Mouse (Mus musculus): ENCODE data around the gene Hat1. TPM values are rescaled to one million over a fixed set of nuclear protein-coding genes. Genes with fewer than 3 reads are reported as not detected.
A peak's percentile ranks its signal among the peaks of the same experiment; 100 is the strongest.

The Hat1 gene
- polyA plus RNA-seq, 1 experiment from 2014 or later: 34.8 TPM

- H3K36me3 ChIP-seq (ENCODE audit: insufficient read depth, low read length): no peaks in the 10 kb centered on the region
- no peak overlapping the region for H3K9ac ChIP-seq (replicated peaks; ENCODE audit: low read depth)
- 59% methylated on average over 8 of the region's 8 CpGs for WGBS
- TF ChIP-seq EP300 (IDR thresholded peaks at IDR 0.05) (no peak), CTCF (IDR thresholded peaks at IDR 0.05) (no peak)
- H3K27ac ChIP-seq (ENCODE audit: low read length): no peak overlapping the region
- H3K4me3 ChIP-seq (ENCODE audit: low read depth, low read length): no peak overlapping the region
- ATAC-seq (no peak), DNase-seq (ENCODE audit: low spot score) (no peak)
- H3K4me2 ChIP-seq (replicated peaks; ENCODE audit: low read depth, low read length): no peak overlapping the region
- H3K27me3 ChIP-seq (replicated peaks; ENCODE audit: insufficient read depth, low read length): no peaks in the 10 kb centered on the region
- H3K4me1 ChIP-seq (ENCODE audit: insufficient read depth, low read depth, low read length): no peaks in the 10 kb centered on the region
- no peaks in the 10 kb centered on the region for H3K9me3 ChIP-seq (ENCODE audit: low read length)
Measured at GRCm38 (mm10) chr2:71374275-71375155, 14.2 kb upstream of the Hat1 start.

GRCm38 (mm10) chr2:71376433-71376906 is 12.3 kb upstream of the Hat1 start:
- TF ChIP-seq CTCF (IDR thresholded peaks at IDR 0.05) (no peak), EP300 (IDR thresholded peaks at IDR 0.05) (no peak)
- Histone ChIP-seq H3K36me3 (ENCODE audit: insufficient read depth, low read length) (no peaks in the 10 kb centered on the region), H3K4me3 (ENCODE audit: low read depth, low read length) (no peak overlapping the region), H3K9ac (replicated peaks; ENCODE audit: low read depth) (no peak overlapping the region), H3K27me3 (replicated peaks; ENCODE audit: insufficient read depth, low read length) (no peaks in the 10 kb centered on the region), H3K27ac (ENCODE audit: low read length) (no peak overlapping the region), H3K4me1 (ENCODE audit: insufficient read depth, low read depth, low read length) (no peaks in the 10 kb centered on the region), H3K4me2 (replicated peaks; ENCODE audit: low read depth, low read length) (0 out of 2 replicates have a peak overlapping the region, but pooled peaks have one; percentile 31), H3K9me3 (ENCODE audit: low read length) (no peaks in the 10 kb centered on the region)
- peak; percentile 28 for DNase-seq (ENCODE audit: low spot score)
- ATAC-seq: peak; percentile 53
- WGBS: 37% methylated on average over 11 of the region's 11 CpGs

GRCm38 (mm10) chr2:71377426-71377825 is 11.3 kb upstream of the Hat1 start:
- Histone ChIP-seq H3K27ac (ENCODE audit: low read length) (no peak overlapping the region), H3K9me3 (ENCODE audit: low read length) (no peaks in the 10 kb centered on the region), H3K4me2 (replicated peaks; ENCODE audit: low read depth, low read length) (no peak overlapping the region), H3K27me3 (replicated peaks; ENCODE audit: insufficient read depth, low read length) (no peaks in the 10 kb centered on the region), H3K36me3 (ENCODE audit: insufficient read depth, low read length) (no peaks in the 10 kb centered on the region), H3K4me3 (ENCODE audit: low read depth, low read length) (no peak overlapping the region), H3K9ac (replicated peaks; ENCODE audit: low read depth) (no peak overlapping the region), H3K4me1 (ENCODE audit: insufficient read depth, low read depth, low read length) (no peaks in the 10 kb centered on the region)
- TF ChIP-seq EP300 (IDR thresholded peaks at IDR 0.05) (no peak), CTCF (IDR thresholded peaks at IDR 0.05) (no peak)
- ATAC-seq (no peak), DNase-seq (ENCODE audit: low spot score) (no peak)
- WGBS: 85% methylated on average over 5 of the region's 5 CpGs

GRCm38 (mm10) chr2:71381962-71382361 is 6.8 kb upstream of the Hat1 start:
- Histone ChIP-seq H3K4me3 (ENCODE audit: low read depth, low read length) (no peak overlapping the region), H3K4me1 (ENCODE audit: insufficient read depth, low read depth, low read length) (no peaks in the 10 kb centered on the region), H3K4me2 (replicated peaks; ENCODE audit: low read depth, low read length) (no peak overlapping the region), H3K9ac (replicated peaks; ENCODE audit: low read depth) (no peak overlapping the region), H3K36me3 (ENCODE audit: insufficient read depth, low read length) (no peaks in the 10 kb centered on the region), H3K9me3 (ENCODE audit: low read length) (no peaks in the 10 kb centered on the region), H3K27me3 (replicated peaks; ENCODE audit: insufficient read depth, low read length) (no peaks in the 10 kb centered on the region), H3K27ac (ENCODE audit: low read length) (no peak overlapping the region)
- DNase-seq (ENCODE audit: low spot score) (no peak), ATAC-seq (no peak)
- TF ChIP-seq CTCF (IDR thresholded peaks at IDR 0.05) (no peak), EP300 (IDR thresholded peaks at IDR 0.05) (no peak)
- WGBS: 56% methylated on average over 4 of the region's 4 CpGs

GRCm38 (mm10) chr2:71383890-71384289 is 4.9 kb upstream of the Hat1 start:
- Histone ChIP-seq H3K4me2 (replicated peaks; ENCODE audit: low read depth, low read length) (0 out of 2 replicates have a peak overlapping the region, but pooled peaks have one; percentile 14), H3K4me1 (ENCODE audit: insufficient read depth, low read depth, low read length) (no peaks in the 10 kb centered on the region), H3K27me3 (replicated peaks; ENCODE audit: insufficient read depth, low read length) (no peaks in the 10 kb centered on the region), H3K36me3 (ENCODE audit: insufficient read depth, low read length) (no peaks in the 10 kb centered on the region), H3K4me3 (ENCODE audit: low read depth, low read length) (no peak overlapping the region), H3K27ac (ENCODE audit: low read length) (no peak overlapping the region), H3K9ac (replicated peaks; ENCODE audit: low read depth) (no peak overlapping the region), H3K9me3 (ENCODE audit: low read length) (no peaks in the 10 kb centered on the region)
- DNase-seq (ENCODE audit: low spot score): no peak
- 0 out of 2 replicates have a peak, but pooled peaks have one; percentile 22 for ATAC-seq
- WGBS: 28% methylated on average over 11 of the region's 11 CpGs
- TF ChIP-seq EP300 (IDR thresholded peaks at IDR 0.05) (no peak), CTCF (IDR thresholded peaks at IDR 0.05) (no peak)

- H3K36me3 ChIP-seq (ENCODE audit: insufficient read depth, low read length): no peaks in the 10 kb centered on the region
- TF ChIP-seq CTCF (IDR thresholded peaks at IDR 0.05) (no peak), EP300 (IDR thresholded peaks at IDR 0.05) (no peak)
- no peak overlapping the region for H3K4me2 ChIP-seq (replicated peaks; ENCODE audit: low read depth, low read length)
- 86% methylated on average over 6 of the region's 6 CpGs for whole genome bisulfite sequencing
- no peak overlapping the region for H3K4me3 ChIP-seq (ENCODE audit: low read depth, low read length)
- H3K27me3 ChIP-seq (replicated peaks; ENCODE audit: insufficient read depth, low read length): no peaks in the 10 kb centered on the region
- no peak overlapping the region for H3K27ac ChIP-seq (ENCODE audit: low read length)
- no peaks in the 10 kb centered on the region for H3K9me3 ChIP-seq (ENCODE audit: low read length)
- no peaks in the 10 kb centered on the region for H3K4me1 ChIP-seq (ENCODE audit: insufficient read depth, low read depth, low read length)
- no peak overlapping the region for H3K9ac ChIP-seq (replicated peaks; ENCODE audit: low read depth)
- ATAC-seq (no peak), DNase-seq (ENCODE audit: low spot score) (no peak)
Measured at GRCm38 (mm10) chr2:71387766-71388165, 992 bp upstream of the Hat1 start.
